ENCODE assay signal across 23 mouse cellular contexts in genomic region chr12:83450471-83450870, GRCm38 (mm10). TPM values are rescaled to one million over a fixed set of nuclear protein-coding genes. Genes with fewer than 3 reads are reported as not detected.
A peak's percentile ranks its signal among the peaks of the same experiment; 100 is the strongest.
DNase-seq lines count a peak whose midpoint lies in the region; ATAC-seq and TF ChIP-seq lines count a peak whose summit lies in the region.
"Had no signal": no experiment of that assay in that cellular context is flagged by ENCODE, and none has a peak within 500 bp of the region (broad histone marks: within the 10 kb centered on the region; RNA-seq: fewer than 3 reads in every experiment).

No protein-coding gene starts in this region.

- dilution Hi-C loops in CH12.LX (cut with MboI; ENCODE audit: extremely low pct_ligation_motif_present, extremely low pct_unique_long_range_greater_than_20kb, low sequenced_read_pairs): no loop called here

- no peak for TF ChIP-seq EP300 in CH12.LX (IDR thresholded peaks at IDR 0.05; ENCODE audit: low read length)

- peaks cover 16 to 27% of the 10 kb centered on the region in 2 experiments for H3K4me1 ChIP-seq in CH12.LX (ENCODE audit: control insufficient read depth in 1 of 2, insufficient read depth in 2 of 2)
- H3K4me1 ChIP-seq in kidney, embryonic 15.5 days: peaks cover 28% of the 10 kb centered on the region
- H3K4me1 ChIP-seq in hindbrain, embryonic 14.5 days (replicated peaks; ENCODE audit: control insufficient read depth, insufficient read depth, low read length): peaks cover 4% of the 10 kb centered on the region; the same call in 1 of the 2 replicates
- H3K4me1 ChIP-seq: embryonic facial prominence, embryonic 15.5 days; forebrain, embryonic 10.5 days had no signal

- 88% methylated on average over 1 of the region's 1 CpGs for WGBS in kidney, embryonic 15.5 days
- 95% methylated on average over 1 of the region's 1 CpGs for WGBS in hindbrain, embryonic 14.5 days

- no peak for TF ChIP-seq CTCF in CH12.LX (conservative IDR thresholded peaks at IDR 0.05 in 1 of 2, IDR thresholded peaks at IDR 0.05 in 1 of 2; ENCODE audit: low read depth in 2 of 2, low read length in 2 of 2)

- H3K4me3 ChIP-seq in CH12.LX (replicated peaks in 1 of 3; ENCODE audit: low read depth in 2 of 3, low read length in 2 of 3, poor library complexity in 1 of 3) (no peak overlapping the region), myocyte (no peak overlapping the region)
- no peak overlapping the region for H3K4me3 ChIP-seq in kidney, embryonic 15.5 days (replicated peaks)
- no peak overlapping the region for H3K4me3 ChIP-seq in hindbrain, embryonic 14.5 days (replicated peaks; ENCODE audit: low read length)
- H3K4me3 ChIP-seq: embryonic facial prominence, embryonic 13.5 days; embryonic facial prominence, embryonic 15.5 days; erythroblast, embryonic 14.5 days; forebrain, embryonic 10.5 days; forebrain, embryonic 12.5 days had no signal

- no peak overlapping the region for H3ac ChIP-seq in myocyte (ENCODE audit: control insufficient read depth, insufficient read length)

- H3K4me2 ChIP-seq in CH12.LX (ENCODE audit: insufficient read depth, low read depth, poor library complexity, severe bottlenecking): peak overlapping the region; percentile 3; the same call in 1 of the 2 replicates
- H3K4me2 ChIP-seq in myocyte (ENCODE audit: low read depth): peak overlapping the region; percentile 6
- H3K4me2 ChIP-seq in kidney, embryonic 15.5 days: no peak overlapping the region
- H3K4me2 ChIP-seq in hindbrain, embryonic 14.5 days (replicated peaks): no peak overlapping the region
- H3K4me2 ChIP-seq: embryonic facial prominence, embryonic 13.5 days; embryonic facial prominence, embryonic 15.5 days; forebrain, embryonic 12.5 days had no signal

- H3K27me3 ChIP-seq in CH12.LX (replicated peaks): no peaks in the 10 kb centered on the region
- peaks cover 19% of the 10 kb centered on the region for H3K27me3 ChIP-seq in myocyte (ENCODE audit: control insufficient read depth, insufficient read depth, insufficient read length)
- no peaks in the 10 kb centered on the region for H3K27me3 ChIP-seq in kidney, embryonic 15.5 days
- no peaks in the 10 kb centered on the region for H3K27me3 ChIP-seq in hindbrain, embryonic 14.5 days (ENCODE audit: control insufficient read depth, insufficient read depth, low read length)
- H3K27me3 ChIP-seq: embryonic facial prominence, embryonic 13.5 days; embryonic facial prominence, embryonic 15.5 days; forebrain, embryonic 12.5 days had no signal

- no peaks in the 10 kb centered on the region for H3K36me3 ChIP-seq in CH12.LX (replicated peaks in 1 of 2; ENCODE audit: control insufficient read depth in 1 of 2, insufficient read depth in 1 of 2, low read length in 1 of 2)
- H3K36me3 ChIP-seq in myocyte (ENCODE audit: control insufficient read depth, insufficient read depth): no peaks in the 10 kb centered on the region
- H3K36me3 ChIP-seq in kidney, embryonic 15.5 days: no peaks in the 10 kb centered on the region
- H3K36me3 ChIP-seq in hindbrain, embryonic 14.5 days (replicated peaks; ENCODE audit: control insufficient read depth, insufficient read depth): no peaks in the 10 kb centered on the region
- H3K36me3 ChIP-seq: embryonic facial prominence, embryonic 13.5 days; embryonic facial prominence, embryonic 15.5 days; forebrain, embryonic 10.5 days; forebrain, embryonic 12.5 days had no signal

- H3K9ac ChIP-seq in CH12.LX (ENCODE audit: insufficient read depth, low read depth): no peak overlapping the region
- no peak overlapping the region for H3K9ac ChIP-seq in kidney, embryonic 15.5 days
- H3K9ac ChIP-seq in hindbrain, embryonic 14.5 days: no peak overlapping the region
- H3K9ac ChIP-seq: embryonic facial prominence, embryonic 13.5 days; embryonic facial prominence, embryonic 15.5 days; forebrain, embryonic 12.5 days had no signal

- in situ Hi-C loops in CH12.LX (cut with MboI; ENCODE audit: low pct_ligation_motif_present, low pct_unique_long_range_greater_than_20kb, low sequenced_read_pairs): no loop called here

- H3K79me2 ChIP-seq in CH12.LX (replicated peaks; ENCODE audit: control insufficient read depth, extremely low read depth, insufficient read depth, poor library complexity, severe bottlenecking): no peaks in the 10 kb centered on the region
- H3K79me2 ChIP-seq in myocyte (ENCODE audit: control insufficient read depth, insufficient read depth): no peaks in the 10 kb centered on the region

- ATAC-seq in kidney, embryonic 15.5 days (replicated peaks; ENCODE audit: low FRiP score): no peak
- ATAC-seq in hindbrain, embryonic 14.5 days (ENCODE audit: low FRiP score): no peak
- ATAC-seq: CD4-positive, CD25-positive, alpha-beta regulatory T cell, adult 4 months; forebrain, embryonic 14.5 days; forebrain, embryonic 16.5 days had no signal

- peak; percentile 2 for DNase-seq in 3134 (ENCODE audit: extremely low read depth, insufficient read length, low spot score)
- DNase-seq in CH12.LX (ENCODE audit: extremely low read depth): no peak
- DNase-seq in hindbrain, embryonic 14.5 days (ENCODE audit: low spot score): no peak
- DNase-seq: adrenal gland, adult 2 months; adrenal gland, postnatal 10 days; adrenal gland, postnatal 25 days; cerebellum, adult 11 months; cerebellum, adult 18-20 months; cerebellum, adult 8-10 months; cerebellum, adult 9-11 months; cerebellum, postnatal 14 days; cerebellum, postnatal 36 days; embryo, embryonic 11 days had no signal

- no peak for TF ChIP-seq RAD21 in CH12.LX (IDR thresholded peaks at IDR 0.05; ENCODE audit: low read depth, low read length)

- TF ChIP-seq POLR2A in CH12.LX (IDR thresholded peaks at IDR 0.05; ENCODE audit: low read depth, low read length): no peak
- TF ChIP-seq POLR2A in myocyte (IDR thresholded peaks at IDR 0.05; ENCODE audit: insufficient read length, low read depth): no peak

- H3K27ac ChIP-seq in CH12.LX (ENCODE audit: insufficient read depth, low read depth): no peak overlapping the region
- no peak overlapping the region for H3K27ac ChIP-seq in kidney, embryonic 15.5 days
- H3K27ac ChIP-seq in hindbrain, embryonic 14.5 days: no peak overlapping the region
- H3K27ac ChIP-seq: embryonic facial prominence, embryonic 13.5 days; embryonic facial prominence, embryonic 15.5 days; forebrain, embryonic 10.5 days; forebrain, embryonic 12.5 days had no signal

- H3K9me3 ChIP-seq in CH12.LX (replicated peaks; ENCODE audit: low read length): no peaks in the 10 kb centered on the region
- H3K9me3 ChIP-seq in kidney, embryonic 15.5 days (replicated peaks): no peaks in the 10 kb centered on the region
- no peaks in the 10 kb centered on the region for H3K9me3 ChIP-seq in hindbrain, embryonic 14.5 days (ENCODE audit: control insufficient read depth, low read length)
- H3K9me3 ChIP-seq: embryonic facial prominence, embryonic 13.5 days; embryonic facial prominence, embryonic 15.5 days; forebrain, embryonic 10.5 days; forebrain, embryonic 12.5 days had no signal

TF ChIP-seq in CH12.LX, 34 proteins besides CTCF, POLR2A, EP300 and RAD21:
- TF ChIP-seq MEF2A (IDR thresholded peaks at IDR 0.05; ENCODE audit: borderline replicate concordance, low read depth, low read length) (0 out of 2 replicates have a peak, but pooled peaks have one; percentile 1), TCF12 (IDR thresholded peaks at IDR 0.05; ENCODE audit: low read depth, low read length) (no peak), BHLHE40 (IDR thresholded peaks at IDR 0.05; ENCODE audit: low read depth, low read length) (no peak), HCFC1 (IDR thresholded peaks at IDR 0.05; ENCODE audit: low read depth, low read length) (no peak), IRF4 (IDR thresholded peaks at IDR 0.05; ENCODE audit: low read depth, low read length) (peak; percentile 81), ETS1 (conservative IDR thresholded peaks at IDR 0.05; ENCODE audit: low read depth, low read length) (peak; percentile 93), UBTF (IDR thresholded peaks at IDR 0.05; ENCODE audit: low read depth, low read length) (no peak)

TF ChIP-seq in myocyte, 11 proteins besides CTCF, POLR2A, EP300 and RAD21:
- TF ChIP-seq USF1 (IDR thresholded peaks at IDR 0.05; ENCODE audit: low read depth) (no peak), MYOG (IDR thresholded peaks at IDR 0.05; ENCODE audit: control insufficient read depth in 1 of 3, insufficient read depth in 1 of 3, insufficient read length in 2 of 3, low read depth in 2 of 3) (no peak), MAX (IDR thresholded peaks at IDR 0.05; ENCODE audit: low read depth) (no peak), POLR2AphosphoS2 (IDR thresholded peaks at IDR 0.05; ENCODE audit: insufficient read length, low read depth) (no peak), TCF3 (IDR thresholded peaks at IDR 0.05; ENCODE audit: insufficient read length, low read depth) (no peak), SRF (IDR thresholded peaks at IDR 0.05; ENCODE audit: control insufficient read depth, insufficient read length, low read depth) (no peak), CEBPB (IDR thresholded peaks at IDR 0.05; ENCODE audit: insufficient read depth, poor library complexity, severe bottlenecking) (no peak), E2F4 (IDR thresholded peaks at IDR 0.05; ENCODE audit: insufficient read depth) (no peak), TCF12 (IDR thresholded peaks at IDR 0.05; ENCODE audit: insufficient read depth, poor library complexity, severe bottlenecking) (no peak), MYOD1 (IDR thresholded peaks at IDR 0.05; ENCODE audit: control insufficient read depth in 1 of 3, insufficient read length in 2 of 3, low read depth in 2 of 3) (no peak)

RNA-seq across cellular contexts. Expression of gene Dpf3, which starts 37.0 kb away (rescaled TPM):
- total RNA-seq in CH12.LX (2012; rRNA removed): 0.42 TPM in 2 replicates
- 0.85 and 1.2 TPM in 2 replicates for total RNA-seq in CH12.LX (2014; rRNA removed)
- polyA plus RNA-seq in CH12.LX (2012; ENCODE audit: insufficient read length, low read depth): 1.2 and 3.2 TPM in 2 replicates
- polyA plus RNA-seq in myocyte (2012; fragmentation: generic; extraction: Trizol): 0.52 TPM
- polyA plus RNA-seq in kidney, embryonic 15.5 days (2015; fragmentation: Nextera tagmentation; extraction: Ambion mirVana): 14.8 and 14.9 TPM in 2 replicates
- 23.9 TPM in 2 replicates for polyA plus RNA-seq in hindbrain, embryonic 14.5 days (2014; fragmentation: Nextera tagmentation; extraction: Ambion mirVana)

Comparison
In these comparisons a context has a peak if more than half of its experiments do, and no peak if none do; other contexts are left out.
1. H3K4me2 ChIP-seq: peak in CH12.LX (single experiment) and myocyte (single experiment); none in kidney, embryonic 15.5 days (single experiment) and hindbrain, embryonic 14.5 days (single experiment).